Comparison of ENCODE assay signal across 11 mouse cellular contexts in genomic region chr13:53142268-53142667, GRCm38 (mm10).
DNase-seq lines count a peak whose midpoint lies in the region; ATAC-seq lines count a peak whose summit lies in the region.
"Had no signal": no experiment of that assay in that cellular context is flagged by ENCODE, and none has a peak within 500 bp of the region (broad histone marks: within the 10 kb centered on the region; RNA-seq: fewer than 3 reads in every experiment).

No protein-coding gene starts in this region.

- intact Hi-C loops in left cerebral cortex, postnatal 10 days (cut with DNase I): no loop called here

- H3K27me3 ChIP-seq in hindbrain, embryonic 14.5 days (ENCODE audit: control insufficient read depth, insufficient read depth, low read length): no peaks in the 10 kb centered on the region
- no peaks in the 10 kb centered on the region for H3K27me3 ChIP-seq in hindbrain, embryonic 12.5 days
- H3K27me3 ChIP-seq: neural tube, embryonic 13.5 days had no signal

- H3K4me1 ChIP-seq in hindbrain, embryonic 14.5 days (replicated peaks; ENCODE audit: control insufficient read depth, insufficient read depth, low read length): no peaks in the 10 kb centered on the region
- peaks cover 10% of the 10 kb centered on the region for H3K4me1 ChIP-seq in hindbrain, embryonic 12.5 days

- no peak overlapping the region for H3K4me3 ChIP-seq in hindbrain, embryonic 14.5 days (replicated peaks; ENCODE audit: low read length)
- H3K4me3 ChIP-seq in hindbrain, embryonic 12.5 days: no peak overlapping the region
- H3K4me3 ChIP-seq: midbrain, embryonic 10.5 days; neural tube, embryonic 13.5 days had no signal

- DNase-seq in hindbrain, embryonic 14.5 days (ENCODE audit: low spot score): peak; percentile 32
- peak; percentile 31 for DNase-seq in ovary, postnatal 14 days (ENCODE audit: low spot score)
- DNase-seq in ovary, adult 18-20 months (ENCODE audit: low spot score): no peak
- DNase-seq in cerebellum, postnatal 14 days: peak; percentile 58 to 60
- DNase-seq in skeletal muscle tissue, adult 2 months (ENCODE audit: low read depth, low spot score): peak; percentile 13
- no peak for DNase-seq in layer of hippocampus, postnatal 25 days (ENCODE audit: extremely low spot score in 1 of 2, low spot score in 1 of 2)
- no peak for DNase-seq in left cerebral cortex, postnatal 10 days (ENCODE audit: extremely low spot score in 1 of 2, low spot score in 2 of 2)

- no peak overlapping the region for H3K27ac ChIP-seq in hindbrain, embryonic 14.5 days
- no peak overlapping the region; the same call in 1 of the 2 replicates for H3K27ac ChIP-seq in hindbrain, embryonic 12.5 days
- H3K27ac ChIP-seq: neural tube, embryonic 13.5 days had no signal

- no peak for ATAC-seq in hindbrain, embryonic 14.5 days (ENCODE audit: low FRiP score)
- ATAC-seq in hindbrain, embryonic 12.5 days (ENCODE audit: low FRiP score): no peak

- no peaks in the 10 kb centered on the region for H3K36me3 ChIP-seq in hindbrain, embryonic 14.5 days (replicated peaks; ENCODE audit: control insufficient read depth, insufficient read depth)
- H3K36me3 ChIP-seq in hindbrain, embryonic 12.5 days: no peaks in the 10 kb centered on the region
- H3K36me3 ChIP-seq: neural tube, embryonic 13.5 days had no signal

- no peak overlapping the region for H3K9ac ChIP-seq in hindbrain, embryonic 14.5 days
- no peak overlapping the region for H3K9ac ChIP-seq in hindbrain, embryonic 12.5 days
- H3K9ac ChIP-seq: neural tube, embryonic 13.5 days had no signal

- WGBS in hindbrain, embryonic 14.5 days: 73% methylated on average over 10 of the region's 10 CpGs
- WGBS in hindbrain, embryonic 12.5 days: 83% methylated on average over 10 of the region's 10 CpGs

- no peak overlapping the region for H3K4me2 ChIP-seq in hindbrain, embryonic 14.5 days (replicated peaks)
- no peak overlapping the region for H3K4me2 ChIP-seq in hindbrain, embryonic 12.5 days (replicated peaks)
- H3K4me2 ChIP-seq: liver, embryonic 11.5 days; neural tube, embryonic 13.5 days had no signal

- 0 out of 2 replicates have a peak, but pooled peaks cover 3% of the 10 kb centered on the region for H3K9me3 ChIP-seq in hindbrain, embryonic 14.5 days (ENCODE audit: control insufficient read depth, low read length)
- H3K9me3 ChIP-seq in hindbrain, embryonic 12.5 days (replicated peaks): 0 out of 2 replicates have a peak, but pooled peaks cover 5% of the 10 kb centered on the region
- H3K9me3 ChIP-seq: neural tube, embryonic 13.5 days had no signal

Comparison
In these comparisons a context has a peak if more than half of its experiments do, and no peak if none do; other contexts are left out.
1. DNase-seq: peak in hindbrain, embryonic 14.5 days (single experiment), ovary, postnatal 14 days (single experiment), cerebellum, postnatal 14 days (2 of 2) and skeletal muscle tissue, adult 2 months (single experiment); none in ovary, adult 18-20 months (single experiment), layer of hippocampus, postnatal 25 days (0 of 2) and left cerebral cortex, postnatal 10 days (0 of 2).